In the genomic region with DNA sequence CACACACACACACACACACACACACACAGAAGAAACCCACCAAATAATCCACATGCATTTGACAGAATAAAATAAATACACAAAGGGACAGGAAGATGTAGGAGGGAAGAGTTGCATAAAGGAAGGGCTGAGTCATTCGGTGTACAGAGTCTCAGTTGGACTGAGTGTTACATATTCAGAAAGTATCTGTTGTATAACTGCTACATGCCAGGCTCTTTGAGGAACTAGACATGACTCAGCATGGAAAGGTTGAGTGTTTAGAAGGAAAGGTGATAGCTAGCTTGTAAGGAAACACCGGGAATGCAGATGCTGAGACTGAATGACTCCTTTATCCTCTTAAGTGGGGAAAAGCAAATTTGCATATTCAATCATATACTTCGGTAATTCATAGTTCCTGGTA, we compare ENCODE assay signal across 28 mouse cellular contexts.
DNase-seq lines count a peak whose midpoint lies in the region; ATAC-seq and TF ChIP-seq lines count a peak whose summit lies in the region.
"Had no signal": no experiment of that assay in that cellular context is flagged by ENCODE, and none has a peak within 500 bp of the region (broad histone marks: within the 10 kb centered on the region; RNA-seq: fewer than 3 reads in every experiment).

No protein-coding gene starts in this region.

- no peak for TF ChIP-seq EP300 in MEL (IDR thresholded peaks at IDR 0.05; ENCODE audit: low read depth in 1 of 2, low read length in 2 of 2)

- H3K9ac ChIP-seq in MEL (ENCODE audit: control insufficient read depth, low read depth, low read length, poor library complexity, severe bottlenecking), result no peak overlapping the region
- H3K9ac ChIP-seq in midbrain, embryonic 15.5 days, result no peak overlapping the region
- H3K9ac ChIP-seq: embryonic facial prominence, embryonic 13.5 days; heart, embryonic 12.5 days; kidney, embryonic 15.5 days; liver, embryonic 12.5 days; liver, postnatal 0 days; neural tube, embryonic 12.5 days had no signal

- no peaks in the 10 kb centered on the region for H3K9me3 ChIP-seq in MEL (replicated peaks; ENCODE audit: insufficient read depth, low read length)
- no peaks in the 10 kb centered on the region for H3K9me3 ChIP-seq in midbrain, embryonic 15.5 days
- H3K9me3 ChIP-seq: embryonic facial prominence, embryonic 13.5 days; heart, embryonic 12.5 days; hindbrain, embryonic 10.5 days; kidney, embryonic 15.5 days; liver, embryonic 12.5 days; midbrain, embryonic 10.5 days; neural tube, embryonic 12.5 days had no signal

- ATAC-seq in midbrain, embryonic 15.5 days (replicated peaks), result no peak
- ATAC-seq: forebrain, embryonic 16.5 days; hindbrain, embryonic 16.5 days; liver, embryonic 12.5 days; liver, postnatal 0 days had no signal

- H3K4me1 ChIP-seq in MEL (ENCODE audit: control insufficient read depth in 1 of 2, insufficient read depth in 2 of 2, low read length in 2 of 2), result no peaks in the 10 kb centered on the region
- no peaks in the 10 kb centered on the region for H3K4me1 ChIP-seq in cortical plate, adult 2 months (ENCODE audit: control insufficient read depth, insufficient read depth, low read length)
- no peaks in the 10 kb centered on the region for H3K4me1 ChIP-seq in midbrain, embryonic 15.5 days
- H3K4me1 ChIP-seq: embryonic facial prominence, embryonic 13.5 days; hindbrain, embryonic 10.5 days; kidney, embryonic 15.5 days; liver, embryonic 12.5 days; midbrain, embryonic 10.5 days; neural tube, embryonic 12.5 days had no signal

- H3K36me3 ChIP-seq in MEL (ENCODE audit: control insufficient read depth in 1 of 2, insufficient read depth in 2 of 2, low read length in 2 of 2), result no peaks in the 10 kb centered on the region
- no peaks in the 10 kb centered on the region for H3K36me3 ChIP-seq in midbrain, embryonic 15.5 days (replicated peaks)
- H3K36me3 ChIP-seq: embryonic facial prominence, embryonic 13.5 days; heart, embryonic 12.5 days; hindbrain, embryonic 10.5 days; kidney, embryonic 15.5 days; liver, embryonic 12.5 days; midbrain, embryonic 10.5 days; neural tube, embryonic 12.5 days had no signal

- no peak overlapping the region for H3K4me3 ChIP-seq in left cerebral cortex, adult 2 months
- H3K4me3 ChIP-seq in MEL (ENCODE audit: control insufficient read depth in 1 of 2, insufficient read depth in 1 of 2, low read depth in 2 of 2, low read length in 2 of 2), result no peak overlapping the region
- no peak overlapping the region for H3K4me3 ChIP-seq in cortical plate, adult 2 months (ENCODE audit: insufficient read depth, low read length)
- no peak overlapping the region for H3K4me3 ChIP-seq in midbrain, embryonic 15.5 days
- H3K4me3 ChIP-seq: embryonic facial prominence, embryonic 13.5 days; gastrocnemius, adult 2 months; heart, adult 2 months; heart, embryonic 12.5 days; hindbrain, embryonic 10.5 days; kidney, embryonic 15.5 days; liver, embryonic 12.5 days; midbrain, embryonic 10.5 days; myocyte; neural tube, embryonic 12.5 days had no signal

- TF ChIP-seq POLR2A in MEL (IDR thresholded peaks at IDR 0.05; ENCODE audit: control insufficient read depth in 1 of 2, insufficient read depth in 1 of 2, low read depth in 1 of 2, low read length in 2 of 2, poor library complexity in 1 of 2), result no peak
- no peak for TF ChIP-seq POLR2A in cortical plate, adult 2 months (IDR thresholded peaks at IDR 0.05; ENCODE audit: extremely low read depth, insufficient read depth, low read length)

- H3K27ac ChIP-seq in left cerebral cortex, adult 2 months, result peak overlapping the region; percentile 68
- no peak overlapping the region for H3K27ac ChIP-seq in MEL (ENCODE audit: control insufficient read depth, low read depth, low read length)
- H3K27ac ChIP-seq in cortical plate, adult 2 months (ENCODE audit: insufficient read depth, low read length), result peak overlapping the region; percentile 28; the same call in 1 of the 2 replicates
- H3K27ac ChIP-seq in midbrain, embryonic 15.5 days, result no peak overlapping the region
- H3K27ac ChIP-seq: embryonic facial prominence, embryonic 13.5 days; gastrocnemius, adult 2 months; heart, adult 2 months; hindbrain, embryonic 10.5 days; kidney, embryonic 15.5 days; liver, embryonic 12.5 days; midbrain, embryonic 10.5 days; neural tube, embryonic 12.5 days had no signal

- no peaks in the 10 kb centered on the region for H3K27me3 ChIP-seq in MEL (ENCODE audit: control insufficient read depth in 1 of 2, insufficient read depth in 2 of 2, low read length in 2 of 2)
- H3K27me3 ChIP-seq in midbrain, embryonic 15.5 days (replicated peaks), result no peaks in the 10 kb centered on the region
- H3K27me3 ChIP-seq: embryonic facial prominence, embryonic 13.5 days; heart, embryonic 12.5 days; kidney, embryonic 15.5 days; liver, embryonic 12.5 days; neural tube, embryonic 12.5 days had no signal

- no peaks in the 10 kb centered on the region for H3K79me2 ChIP-seq in MEL (ENCODE audit: control insufficient read depth, insufficient read depth, low read length, poor library complexity)

- no peak for TF ChIP-seq CTCF in left cerebral cortex, adult 2 months (IDR thresholded peaks at IDR 0.05)
- no peak for TF ChIP-seq CTCF in MEL (IDR thresholded peaks at IDR 0.05 in 2 of 3, conservative IDR thresholded peaks at IDR 0.05 in 1 of 3; ENCODE audit: control insufficient read depth in 1 of 3, insufficient read depth in 1 of 3, low read depth in 2 of 3, low read length in 3 of 3, poor library complexity in 1 of 3, severe bottlenecking in 1 of 3)
- no peak for TF ChIP-seq CTCF in cortical plate, adult 2 months (IDR thresholded peaks at IDR 0.05; ENCODE audit: extremely low read depth, insufficient read depth, low read length)

- TF ChIP-seq RAD21 in MEL (IDR thresholded peaks at IDR 0.05; ENCODE audit: low read depth, low read length), result no peak

- intact Hi-C loops in left cerebral cortex, adult 2 months (cut with DNase I), result loop anchor here (10.0 kb wide), 1 partner anchor 465 kb away; no protein-coding TSS in a partner anchor
- intact Hi-C loops in left cerebral cortex, postnatal 36 days (cut with DNase I), result no loop called here

- no peak overlapping the region for H3K4me2 ChIP-seq in midbrain, embryonic 15.5 days
- H3K4me2 ChIP-seq: embryonic facial prominence, embryonic 13.5 days; heart, embryonic 12.5 days; kidney, embryonic 15.5 days; liver, embryonic 12.5 days; neural tube, embryonic 12.5 days had no signal

- 46% methylated on average over 3 of the region's 3 CpGs for WGBS in midbrain, embryonic 15.5 days

- DNase-seq in left cerebral cortex, adult 2 months (ENCODE audit: extremely low spot score in 1 of 2, low spot score in 2 of 2), result no peak
- no peak for DNase-seq in left cerebral cortex, postnatal 36 days (ENCODE audit: low spot score in 2 of 2)
- DNase-seq in 416B (ENCODE audit: low read depth), result peak; percentile 85
- DNase-seq in MEL (ENCODE audit: low read depth, low spot score), result peak; percentile 1
- no peak for DNase-seq in layer of hippocampus, adult 11-12 months (ENCODE audit: low spot score)
- no peak for DNase-seq in layer of hippocampus, adult 9-11 months
- DNase-seq: adrenal gland, adult 8-10 months; cerebellum, adult 11 months; cerebellum, adult 9-10 months; gastrocnemius, adult 2 months; gastrocnemius, postnatal 36 days; heart, adult 2 months; kidney, adult 18-20 months; kidney, postnatal 4 days; liver, postnatal 0 days; lung, postnatal 10 days had no signal

TF ChIP-seq in MEL, 35 proteins besides CTCF, POLR2A, EP300 and RAD21:
- no peak for TF ChIP-seq ZMIZ1 (IDR thresholded peaks at IDR 0.05; ENCODE audit: low read depth, low read length)
- TF ChIP-seq ZNF384 (IDR thresholded peaks at IDR 0.05; ENCODE audit: low read depth, low read length), result no peak
- TF ChIP-seq TCF12 (IDR thresholded peaks at IDR 0.05; ENCODE audit: low read depth, low read length), result no peak
- TF ChIP-seq MAX (IDR thresholded peaks at IDR 0.05; ENCODE audit: low read length), result no peak
- no peak for TF ChIP-seq MYB (IDR thresholded peaks at IDR 0.05; ENCODE audit: low read depth, low read length)
- no peak for TF ChIP-seq POLR2AphosphoS2 (IDR thresholded peaks at IDR 0.05; ENCODE audit: low read length)
- TF ChIP-seq MXI1 (IDR thresholded peaks at IDR 0.05; ENCODE audit: low read depth, low read length), result no peak
- no peak for TF ChIP-seq HCFC1 (IDR thresholded peaks at IDR 0.05; ENCODE audit: low read depth, low read length)

Comparison
In these comparisons a context has a peak if more than half of its experiments do, and no peak if none do; other contexts are left out.
1. DNase-seq: peak in 416B (single experiment) and MEL (single experiment); none in left cerebral cortex, adult 2 months (0 of 2), left cerebral cortex, postnatal 36 days (0 of 2), layer of hippocampus, adult 11-12 months (single experiment) and layer of hippocampus, adult 9-11 months (single experiment).
2. H3K27ac ChIP-seq: peak in left cerebral cortex, adult 2 months (single experiment) and cortical plate, adult 2 months (single experiment); none in MEL (single experiment) and midbrain, embryonic 15.5 days (single experiment).